Mouse (Mus musculus): ENCODE data around the gene Tgfbr2.
A peak's percentile ranks its signal among the peaks of the same experiment; 100 is the strongest.
"Not testable (repeated sequence)": the region's sequence is repeated elsewhere in the genome, so short reads cannot be mapped to it uniquely, and the experiment has no call there.

Gene Tgfbr2

DNA sequence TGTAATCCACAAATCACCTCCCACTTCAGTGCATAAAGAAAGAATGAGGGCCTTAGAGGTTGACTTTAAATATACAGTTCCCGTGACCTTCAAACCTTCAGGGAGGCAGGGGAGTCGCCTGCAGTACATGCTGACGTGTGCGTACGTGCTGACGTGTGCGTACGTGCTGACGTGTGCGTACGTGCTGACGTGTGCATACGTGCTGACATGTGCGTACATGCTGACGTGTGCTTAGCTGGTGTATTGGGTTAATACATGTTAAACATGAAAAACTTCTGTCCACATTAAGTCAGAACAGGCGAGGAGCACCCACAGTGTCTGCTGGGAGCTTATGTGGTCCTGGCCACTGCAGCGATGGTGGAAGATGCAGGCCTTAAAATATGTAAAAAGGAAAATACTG lies 110.4 kb downstream of the Tgfbr2 start:
- DNase-seq (ENCODE audit: low read depth), result no peak

DNA sequence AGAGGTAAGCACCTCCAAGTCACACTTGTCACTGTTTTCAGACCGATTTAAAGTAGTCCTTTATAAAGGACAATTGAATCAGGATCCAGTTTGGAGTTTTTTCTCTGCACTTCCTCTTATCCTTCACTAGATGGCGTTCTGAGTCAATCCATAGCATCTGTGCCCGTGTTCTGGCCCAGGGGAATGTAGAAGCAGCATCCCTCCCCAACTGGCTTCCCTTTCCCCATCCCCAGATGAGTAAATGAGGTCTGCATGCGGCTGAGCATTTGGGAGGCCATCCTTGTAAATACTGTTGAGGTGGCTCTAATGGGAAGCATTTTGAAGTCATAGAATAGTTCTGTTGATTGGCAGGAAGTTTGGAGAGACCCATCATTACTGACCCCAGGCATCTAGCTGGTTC lies 114.5 kb downstream of the Tgfbr2 start:
- no peak for DNase-seq (ENCODE audit: low read depth)

DNA sequence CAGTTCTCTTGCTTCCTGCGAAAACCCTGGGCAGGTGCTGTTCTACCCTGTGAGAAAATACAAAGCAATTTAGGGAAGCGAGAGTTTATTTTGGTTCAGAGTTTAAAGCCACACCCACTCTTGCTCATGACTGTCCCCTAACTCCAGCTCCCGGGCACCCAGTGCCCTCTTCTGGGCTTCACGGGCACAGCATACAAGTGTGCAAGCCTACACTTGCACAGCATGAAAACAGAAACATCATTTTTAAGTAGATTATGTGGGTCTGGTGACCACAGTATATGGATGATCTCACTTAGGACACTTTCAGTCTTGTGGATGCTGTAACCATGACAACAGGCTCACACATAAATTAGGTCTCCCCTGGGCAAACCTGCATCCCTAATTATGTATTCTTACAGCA lies 116.0 kb downstream of the Tgfbr2 start:
- no peak for DNase-seq (ENCODE audit: low read depth)

- DNase-seq (ENCODE audit: low read depth), result no peak
Measured at GRCm38 (mm10) chr9:116058475-116058874, 116.7 kb downstream of the Tgfbr2 start.

DNA sequence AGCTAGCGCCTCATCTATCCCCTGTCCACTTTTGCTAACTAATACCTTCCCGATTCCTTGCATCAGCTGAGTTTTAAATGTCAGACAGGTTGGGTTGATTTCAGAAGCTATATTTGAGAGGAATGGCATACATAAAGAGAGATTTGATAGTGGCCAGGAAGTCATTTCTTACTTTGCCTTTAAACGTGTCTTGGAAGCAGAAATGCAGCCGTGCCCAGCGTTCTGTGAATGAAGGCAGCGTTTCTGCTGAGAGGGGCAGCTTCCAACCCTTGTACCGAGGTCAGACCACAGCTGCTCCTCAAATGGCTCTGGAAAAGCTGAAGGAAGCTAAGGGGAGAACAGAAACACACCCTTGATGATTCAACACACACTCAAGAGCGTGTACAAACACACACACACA lies 121.2 kb downstream of the Tgfbr2 start:
- DNase-seq (ENCODE audit: low read depth), result no peak

DNA sequence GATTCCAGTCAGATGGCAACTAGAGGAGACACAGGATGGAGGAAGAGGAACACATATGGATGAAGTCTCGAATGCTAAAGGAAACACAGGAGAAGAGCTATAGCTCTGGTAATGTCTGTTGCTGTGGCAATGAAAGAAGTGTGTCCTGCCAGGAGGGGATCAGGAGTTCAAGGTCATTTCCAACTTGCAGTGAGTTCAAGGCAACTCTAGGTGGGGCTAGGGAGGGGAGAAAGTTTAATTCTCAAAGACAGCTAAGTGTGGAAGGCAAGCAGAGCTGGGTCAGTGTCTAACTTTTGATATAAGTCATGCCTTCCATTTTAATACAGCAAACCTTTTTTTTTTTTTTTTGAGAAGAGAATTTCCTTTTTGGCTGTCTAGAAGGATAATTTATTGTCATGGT lies 125.2 kb downstream of the Tgfbr2 start:
- DNase-seq (ENCODE audit: low read depth), result no peak

DNA sequence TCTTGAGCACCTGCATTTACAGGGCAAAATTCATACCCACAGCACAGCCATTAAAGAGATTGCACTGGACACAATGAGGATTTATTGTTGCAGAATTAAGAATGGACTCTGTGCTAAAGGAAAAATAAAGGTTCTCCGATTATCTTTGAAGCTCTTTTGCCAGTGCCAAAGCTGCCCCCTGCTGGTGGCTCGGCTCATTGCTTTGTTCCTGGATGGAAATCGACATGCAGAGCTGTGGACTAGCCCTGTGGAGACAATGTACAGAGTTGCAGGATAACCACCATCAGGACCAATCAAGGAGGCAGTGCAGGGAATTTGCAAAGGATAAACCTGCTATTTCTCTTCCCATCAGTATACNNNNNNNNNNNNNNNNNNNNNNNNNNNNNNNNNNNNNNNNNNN lies 133.4 kb downstream of the Tgfbr2 start:
- peak; percentile 22 for DNase-seq (ENCODE audit: low read depth)

DNA sequence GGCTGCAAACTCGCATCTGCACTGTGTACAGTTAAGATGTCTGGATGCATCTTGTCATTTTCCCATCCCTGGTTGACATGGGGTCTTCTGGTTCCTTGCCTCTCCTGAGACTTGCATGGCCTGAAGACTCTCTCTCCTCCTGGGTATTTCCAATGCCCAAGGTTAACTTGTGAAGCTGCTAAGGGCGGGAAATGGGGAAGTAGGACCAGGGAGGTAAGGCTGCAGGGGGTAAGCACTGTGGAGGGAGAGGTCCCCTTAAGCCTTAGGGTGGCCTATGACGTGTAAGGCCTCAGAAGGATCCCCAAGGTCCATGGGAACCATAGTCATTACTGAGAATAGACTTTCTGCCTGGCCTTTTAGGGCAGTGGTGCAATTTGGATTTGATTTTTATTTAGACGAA lies 133.8 kb downstream of the Tgfbr2 start:
- DNase-seq (ENCODE audit: low read depth), result no peak

GRCm38 (mm10) chr9:116040852-116041251 lies 134.3 kb downstream of the Tgfbr2 start:
- not testable (repeated sequence) for DNase-seq (ENCODE audit: low read depth)

- no peak for DNase-seq (ENCODE audit: low read depth)
Measured at GRCm38 (mm10) chr9:116039981-116040380, 135.2 kb downstream of the Tgfbr2 start.

DNA sequence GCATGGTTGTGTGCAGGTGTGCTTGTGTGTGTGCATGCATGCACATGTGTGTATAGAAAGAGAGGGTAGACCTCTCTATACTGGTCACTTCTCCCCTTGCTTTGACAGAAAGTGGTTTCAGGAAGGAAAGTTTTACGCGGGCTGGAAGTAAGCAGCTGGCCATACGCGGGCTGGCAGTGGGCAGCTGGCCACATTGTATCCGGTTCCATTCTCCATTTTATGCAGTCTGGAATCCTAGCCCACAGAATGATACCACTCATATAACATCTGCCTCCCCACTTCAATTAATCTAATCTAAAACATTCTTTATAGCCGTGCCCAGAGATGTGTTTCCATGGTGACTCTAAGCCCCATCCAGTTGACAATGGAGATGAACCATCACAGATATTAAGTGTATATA lies 136.9 kb downstream of the Tgfbr2 start:
- DNase-seq (ENCODE audit: low read depth), result no peak

All from fibroblast of lung, adult 2 months (primary cell).